Mouse (Mus musculus) cerebellum, adult 2 months (tissue): ENCODE measurements around the gene Pgc.

Source experiments
- CTCF ChIP-seq: fragments of 200-500 bp; IDR thresholded peaks from 2 replicates; pipeline ENCODE4 v1.5.1; 2011; ENCODE audit warnings: low read depth, mild to moderate bottlenecking, control low read depth, low read length, moderate library complexity, borderline replicate concordance; ENCODE audit not compliant: insufficient read depth
- POLR2A ChIP-seq: fragments of 200-500 bp; IDR thresholded peaks from 2 replicates; pipeline ENCODE4 v1.6.1; 2011; ENCODE audit warnings: low read length, control low read depth, borderline replicate concordance; ENCODE audit not compliant: insufficient read depth

DNA sequence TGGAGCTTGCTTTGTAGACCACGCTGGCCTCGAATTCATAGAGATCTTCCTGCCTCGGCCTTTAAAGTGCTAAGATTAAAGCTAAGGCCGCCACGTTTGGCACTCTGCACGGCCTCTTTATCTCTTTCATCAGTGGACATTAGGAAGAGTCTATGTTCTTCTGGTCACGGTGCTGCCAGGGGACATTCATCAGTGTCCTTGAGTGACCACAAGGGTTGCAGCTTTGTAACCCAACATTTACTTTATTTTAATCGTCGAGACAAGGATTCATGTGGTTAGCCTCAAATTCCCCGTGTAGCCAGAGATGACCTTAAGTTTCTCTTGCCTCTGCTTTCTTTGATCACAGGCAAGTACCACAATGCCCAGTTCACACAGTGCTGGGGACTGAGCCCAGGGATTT lies 53.8 kb downstream of the Pgc start:
- TF ChIP-seq CTCF (no peak), POLR2A (no peak)
